Mouse (Mus musculus) yolk sac, embryonic 10.5 days (tissue): ENCODE results near the gene Spon1.

Experiments
- DNase-seq: peaks from one replicate; pipeline ENCODE4 v3.0.0-alpha.2; 2017; ENCODE audit warnings: low spot score

The Spon1 gene

GRCm38 (mm10) chr7:113843150-113843549 is 77.4 kb downstream of the Spon1 start:
- DNase-seq: no peak

- DNase-seq: no peak
Observed at GRCm38 (mm10) chr7:113845191-113845590, 79.4 kb downstream of the Spon1 start.

- peak; percentile 13 for DNase-seq
Observed at GRCm38 (mm10) chr7:113846553-113846952, 80.8 kb downstream of the Spon1 start.

- DNase-seq: no peak
Observed at GRCm38 (mm10) chr7:113847041-113847819, 81.4 kb downstream of the Spon1 start.

GRCm38 (mm10) chr7:113850389-113850788 is 84.6 kb downstream of the Spon1 start:
- no peak for DNase-seq

- DNase-seq: no peak
Observed at GRCm38 (mm10) chr7:113855396-113855795, 89.6 kb downstream of the Spon1 start.

- DNase-seq: no peak
Observed at GRCm38 (mm10) chr7:113856067-113856466, 90.3 kb downstream of the Spon1 start.

GRCm38 (mm10) chr7:113859480-113859881 is 93.7 kb downstream of the Spon1 start:
- DNase-seq: no peak

- no peak for DNase-seq
Observed at GRCm38 (mm10) chr7:113861964-113862363, 96.2 kb downstream of the Spon1 start.

GRCm38 (mm10) chr7:113872846-113873245 is 107.0 kb downstream of the Spon1 start:
- no peak for DNase-seq

GRCm38 (mm10) chr7:113877451-113877850 is 111.7 kb downstream of the Spon1 start:
- DNase-seq: no peak

GRCm38 (mm10) chr7:113877926-113878325 is 112.1 kb downstream of the Spon1 start:
- no peak for DNase-seq

- no peak for DNase-seq
Observed at GRCm38 (mm10) chr7:113879085-113879501, 113.3 kb downstream of the Spon1 start.

- DNase-seq: no peak
Observed at GRCm38 (mm10) chr7:113880021-113880420, 114.2 kb downstream of the Spon1 start.

GRCm38 (mm10) chr7:113890782-113891181 is 125.0 kb downstream of the Spon1 start:
- no peak for DNase-seq

- no peak for DNase-seq
Observed at GRCm38 (mm10) chr7:113891491-113891890, 125.7 kb downstream of the Spon1 start.

- no peak for DNase-seq
Observed at GRCm38 (mm10) chr7:113893944-113894662, 128.3 kb downstream of the Spon1 start.

- DNase-seq: no peak
Observed at GRCm38 (mm10) chr7:113895266-113895665, 129.5 kb downstream of the Spon1 start.

GRCm38 (mm10) chr7:113898388-113898787 is 132.6 kb downstream of the Spon1 start:
- DNase-seq: no peak

GRCm38 (mm10) chr7:113901511-113901910 is 135.7 kb downstream of the Spon1 start:
- DNase-seq: no peak

GRCm38 (mm10) chr7:113901941-113902515 is 136.2 kb downstream of the Spon1 start:
- no peak for DNase-seq

- DNase-seq: no peak
Observed at GRCm38 (mm10) chr7:113903127-113903827, 137.5 kb downstream of the Spon1 start.
